Mouse (Mus musculus) liver, embryonic 14.5 days (tissue): Measurements from ENCODE around the gene Zfp740.

Experiments
- CTCF ChIP-seq: IDR thresholded peaks from 2 replicates; pipeline ENCODE4 v1.5.1; 2016; ENCODE audit warnings: antibody characterized with exemption, low read depth, control low read depth
- EP300 ChIP-seq: IDR thresholded peaks from 2 replicates; pipeline ENCODE4 v1.6.1; 2016; ENCODE audit warnings: antibody characterized with exemption, low read depth

DNA sequence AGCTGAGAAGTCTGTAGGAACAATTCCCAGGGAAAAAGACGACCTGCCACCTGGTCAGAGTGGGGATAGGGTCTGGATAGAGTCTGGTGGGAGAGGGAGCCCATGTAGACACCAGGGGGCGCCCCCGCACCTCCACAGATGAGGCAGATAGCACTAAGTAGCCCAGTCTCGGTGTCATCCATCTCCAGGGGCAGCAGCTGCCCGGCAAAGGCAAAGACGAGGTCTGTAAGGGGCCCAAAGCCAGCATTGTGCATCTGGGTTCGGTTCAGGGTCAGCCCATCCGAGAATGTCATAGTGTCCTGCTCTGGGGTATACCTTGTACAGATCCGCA, 36.2 kb downstream of the Zfp740 start:
- peak; percentile 91 for TF ChIP-seq CTCF
- no peak for TF ChIP-seq EP300
